Mouse (Mus musculus): ENCODE results near the gene Olfr353. TPM values are rescaled to one million over a fixed set of nuclear protein-coding genes. Genes with fewer than 3 reads are reported as not detected.

Gene Olfr353
- not detected in 2 replicates for polyA plus RNA-seq (2015; fragmentation: Nextera tagmentation; extraction: Ambion mirVana)

DNA sequence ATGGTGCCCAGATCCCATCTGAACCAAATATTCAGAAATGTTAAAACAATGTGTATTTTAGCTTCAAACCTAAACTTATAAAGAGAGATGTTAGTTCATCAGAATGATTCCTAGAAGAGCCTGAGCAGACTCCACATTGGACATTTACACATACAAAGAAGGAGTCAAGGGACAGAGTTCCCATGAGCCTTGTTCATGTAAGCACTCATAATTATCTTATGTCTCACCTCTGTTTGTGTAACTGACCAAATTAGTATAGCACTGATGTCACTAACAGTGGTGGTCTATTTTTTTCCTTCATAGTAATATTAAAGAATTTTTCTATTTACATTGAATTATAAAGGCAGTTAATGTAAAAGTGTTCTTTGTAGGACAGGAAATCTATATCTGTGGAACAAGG, at the start of gene Olfr353:
TSS of gene Olfr353 (minus strand) at position 101 of the 400 bp plus-strand sequence.
- H3K36me3 ChIP-seq = no peaks in the 10 kb centered on the region
- H3K4me3 ChIP-seq = no peak within 1 kb of the TSS
- no peak within 1 kb of the TSS for H3K9ac ChIP-seq
- ATAC-seq (ENCODE audit: insufficient number of reproducible peaks, insufficient read depth, low FRiP score, low TSS enrichment, low read depth) = no peak
- H3K9me3 ChIP-seq = peaks cover 12% of the 10 kb centered on the region
- no peaks in the 10 kb centered on the region for H3K4me1 ChIP-seq
- no peak within 1 kb of the TSS for H3K27ac ChIP-seq
- no peaks in the 10 kb centered on the region for H3K27me3 ChIP-seq
- no peak within 1 kb of the TSS for H3K4me2 ChIP-seq

GRCm38 (mm10) chr2:36936821-36937220, 44.1 kb upstream of the Olfr353 start, which contains the start of gene Olfr356:
Gene Olfr356 (plus strand): TSS chr2:36937121.
- H3K27ac ChIP-seq = no peak within 1 kb of the TSS
- no peaks in the 10 kb centered on the region for H3K36me3 ChIP-seq
- no peaks in the 10 kb centered on the region for H3K27me3 ChIP-seq
- no peak within 1 kb of the TSS for H3K4me2 ChIP-seq
- no peak within 1 kb of the TSS for H3K4me3 ChIP-seq
- H3K9ac ChIP-seq = no peak within 1 kb of the TSS
- ATAC-seq (ENCODE audit: insufficient number of reproducible peaks, insufficient read depth, low FRiP score, low TSS enrichment, low read depth) = no peak
- WGBS = 79% methylated on average over 2 of the region's 2 CpGs
- H3K4me1 ChIP-seq = no peaks in the 10 kb centered on the region
- H3K9me3 ChIP-seq = peaks cover 13% of the 10 kb centered on the region; the same call in 1 of the 2 replicates

DNA sequence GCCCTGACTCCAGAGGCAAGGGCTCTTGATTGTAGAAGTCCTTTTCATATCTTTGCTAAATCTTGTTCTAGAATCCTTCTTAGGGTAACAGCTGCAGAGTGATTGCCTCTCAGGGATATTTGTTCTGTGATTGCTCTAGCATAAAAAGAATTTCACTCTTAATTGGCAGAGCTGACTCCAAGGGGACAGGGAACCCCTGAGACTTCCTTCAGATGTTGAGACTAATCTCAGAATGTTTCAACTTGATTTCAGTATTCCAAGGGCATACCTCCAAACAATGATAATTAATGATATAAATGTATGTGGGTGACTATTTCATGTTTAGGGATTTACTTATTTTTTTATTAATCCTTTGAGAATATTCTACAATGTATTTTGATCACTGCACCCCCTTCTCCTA, 36.1 kb upstream of the Olfr353 start, which contains the start of gene Olfr355:
TSS of gene Olfr355 (minus strand) at position 101 of the 400 bp plus-strand sequence.
- no peaks in the 10 kb centered on the region for H3K27me3 ChIP-seq

DNA sequence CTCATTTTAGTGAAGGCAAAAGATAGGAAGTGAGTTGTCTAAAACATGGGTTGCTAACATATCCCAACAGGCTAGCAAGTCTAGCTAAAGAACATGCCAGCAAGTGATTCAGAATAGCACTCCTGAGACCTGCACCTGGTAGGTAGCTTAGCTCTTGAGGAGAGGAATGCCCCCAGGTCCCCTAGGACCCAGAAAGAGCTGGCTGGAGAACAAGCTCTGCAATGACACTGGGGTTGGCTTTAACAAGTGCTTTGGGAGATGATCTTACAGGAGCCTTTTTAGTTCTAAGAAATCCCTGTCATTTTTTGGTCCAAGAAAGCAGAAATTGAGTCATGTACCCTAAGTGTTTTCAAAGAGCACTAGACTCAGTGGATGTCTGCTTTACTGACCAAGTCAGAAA, 12.6 kb upstream of the Olfr353 start, which contains the start of gene Olfr354:
TSS of gene Olfr354 (plus strand) at position 301 of the 400 bp plus-strand sequence.
- H3K36me3 ChIP-seq = no peaks in the 10 kb centered on the region
- ATAC-seq (ENCODE audit: insufficient number of reproducible peaks, insufficient read depth, low FRiP score, low TSS enrichment, low read depth) = no peak
- H3K4me1 ChIP-seq = no peaks in the 10 kb centered on the region

More for the DNA sequence above, 36.1 kb upstream of the Olfr353 start, which contains the start of gene Olfr355:
- H3K4me3 ChIP-seq = no peak within 1 kb of the TSS
- no peak within 1 kb of the TSS for H3K27ac ChIP-seq
- H3K4me1 ChIP-seq = no peaks in the 10 kb centered on the region
- ATAC-seq (ENCODE audit: insufficient number of reproducible peaks, insufficient read depth, low FRiP score, low TSS enrichment, low read depth) = no peak
- H3K9ac ChIP-seq = no peak within 1 kb of the TSS
- H3K4me2 ChIP-seq = no peak within 1 kb of the TSS
- no peaks in the 10 kb centered on the region for H3K36me3 ChIP-seq
- peaks cover 14% of the 10 kb centered on the region; the same call in 1 of the 2 replicates for H3K9me3 ChIP-seq

GRCm38 (mm10) chr2:36897114-36897513, 4.4 kb upstream of the Olfr353 start:
- Histone ChIP-seq H3K9ac (no peak overlapping the region), H3K4me3 (no peak overlapping the region)
- ATAC-seq (ENCODE audit: insufficient number of reproducible peaks, insufficient read depth, low FRiP score, low TSS enrichment, low read depth) = no peak

More for the DNA sequence above, 12.6 kb upstream of the Olfr353 start, which contains the start of gene Olfr354:
- H3K4me2 ChIP-seq = no peak within 1 kb of the TSS
- H3K27me3 ChIP-seq = no peaks in the 10 kb centered on the region
- no peak within 1 kb of the TSS for H3K27ac ChIP-seq
- H3K9ac ChIP-seq = no peak within 1 kb of the TSS
- no peak within 1 kb of the TSS for H3K4me3 ChIP-seq
- 0 out of 2 replicates have a peak, but pooled peaks cover 9% of the 10 kb centered on the region for H3K9me3 ChIP-seq

GRCm38 (mm10) chr2:36868160-36868559, 24.6 kb downstream of the Olfr353 start, which contains the start of gene Olfr352:
Gene Olfr352 (plus strand): TSS chr2:36868460.
- H3K9ac ChIP-seq = no peak within 1 kb of the TSS
- H3K36me3 ChIP-seq = no peaks in the 10 kb centered on the region
- H3K4me1 ChIP-seq = no peaks in the 10 kb centered on the region
- no peak within 1 kb of the TSS for H3K27ac ChIP-seq
- H3K4me3 ChIP-seq = no peak within 1 kb of the TSS
- H3K9me3 ChIP-seq = peaks cover 13% of the 10 kb centered on the region; the same call in 1 of the 2 replicates
- H3K4me2 ChIP-seq = no peak within 1 kb of the TSS
- H3K27me3 ChIP-seq = no peaks in the 10 kb centered on the region
- no peak for ATAC-seq (ENCODE audit: insufficient number of reproducible peaks, insufficient read depth, low FRiP score, low TSS enrichment, low read depth)
- 75% methylated on average over 1 of the region's 1 CpGs for WGBS

More at GRCm38 (mm10) chr2:36897114-36897513, 4.4 kb upstream of the Olfr353 start:
- Histone ChIP-seq H3K4me2 (no peak overlapping the region), H3K36me3 (no peaks in the 10 kb centered on the region), H3K27ac (no peak overlapping the region), H3K9me3 (peaks cover 20% of the 10 kb centered on the region; the same call in 1 of the 2 replicates), H3K4me1 (no peaks in the 10 kb centered on the region), H3K27me3 (no peaks in the 10 kb centered on the region)

- 79% methylated on average over 1 of the region's 1 CpGs for WGBS
- Histone ChIP-seq H3K27me3 (no peaks in the 10 kb centered on the region), H3K36me3 (no peaks in the 10 kb centered on the region), H3K4me3 (no peak within 1 kb of the TSS), H3K9ac (no peak within 1 kb of the TSS), H3K27ac (no peak within 1 kb of the TSS), H3K4me2 (no peak within 1 kb of the TSS), H3K9me3 (peaks cover 19% of the 10 kb centered on the region; the same call in 1 of the 2 replicates), H3K4me1 (no peaks in the 10 kb centered on the region)
- no peak for ATAC-seq (ENCODE audit: insufficient number of reproducible peaks, insufficient read depth, low FRiP score, low TSS enrichment, low read depth)
Measured at GRCm38 (mm10) chr2:36862560-36862959, 30.2 kb downstream of the Olfr353 start, which contains the start of gene Olfr351. Gene Olfr351 (minus strand): TSS chr2:36862660.

GRCm38 (mm10) chr2:36846010-36846409, 46.7 kb downstream of the Olfr353 start, which contains the start of gene Olfr350:
Gene Olfr350 (plus strand): TSS chr2:36846310.
- H3K4me3 ChIP-seq = no peak within 1 kb of the TSS
- H3K36me3 ChIP-seq = no peaks in the 10 kb centered on the region
- no peak within 1 kb of the TSS for H3K27ac ChIP-seq
- no peaks in the 10 kb centered on the region for H3K27me3 ChIP-seq
- H3K4me1 ChIP-seq = no peaks in the 10 kb centered on the region
- no peak for ATAC-seq (ENCODE audit: insufficient number of reproducible peaks, insufficient read depth, low FRiP score, low TSS enrichment, low read depth)
- 0 out of 2 replicates have a peak, but pooled peaks cover 3% of the 10 kb centered on the region for H3K9me3 ChIP-seq
- H3K9ac ChIP-seq = no peak within 1 kb of the TSS
- 85% methylated on average over 1 of the region's 1 CpGs for WGBS
- H3K4me2 ChIP-seq = no peak within 1 kb of the TSS

Other genes starting within 250 kb of the Olfr353 start
- not detected in 2 replicates for gene Olfr346, start 207.1 kb downstream of the Olfr353 start, polyA plus RNA-seq (2015; fragmentation: Nextera tagmentation; extraction: Ambion mirVana)
- not detected in 2 replicates for gene Olfr347, start 161.0 kb downstream of the Olfr353 start, polyA plus RNA-seq (2015; fragmentation: Nextera tagmentation; extraction: Ambion mirVana)
- not detected in 2 replicates for gene Olfr348, start 108.7 kb downstream of the Olfr353 start, polyA plus RNA-seq (2015; fragmentation: Nextera tagmentation; extraction: Ambion mirVana)
- gene Olfr50, start 102.4 kb downstream of the Olfr353 start, polyA plus RNA-seq (2015; fragmentation: Nextera tagmentation; extraction: Ambion mirVana) = not detected in 2 replicates
- gene Olfr3, start 75.9 kb downstream of the Olfr353 start, polyA plus RNA-seq (2015; fragmentation: Nextera tagmentation; extraction: Ambion mirVana) = not detected in 2 replicates
- gene Olfr350, start 46.6 kb downstream of the Olfr353 start, polyA plus RNA-seq (2015; fragmentation: Nextera tagmentation; extraction: Ambion mirVana) = not detected in 2 replicates
- gene Olfr351, start 30.3 kb downstream of the Olfr353 start, polyA plus RNA-seq (2015; fragmentation: Nextera tagmentation; extraction: Ambion mirVana) = not detected in 2 replicates
- gene Olfr352, start 24.5 kb downstream of the Olfr353 start, polyA plus RNA-seq (2015; fragmentation: Nextera tagmentation; extraction: Ambion mirVana) = not detected in 2 replicates
- gene Olfr354, start 12.7 kb upstream of the Olfr353 start, polyA plus RNA-seq (2015; fragmentation: Nextera tagmentation; extraction: Ambion mirVana) = not detected in 2 replicates
- not detected in 2 replicates for gene Olfr355, start 36.0 kb upstream of the Olfr353 start, polyA plus RNA-seq (2015; fragmentation: Nextera tagmentation; extraction: Ambion mirVana)
- not detected in 2 replicates for gene Olfr356, start 44.2 kb upstream of the Olfr353 start, polyA plus RNA-seq (2015; fragmentation: Nextera tagmentation; extraction: Ambion mirVana)
- not detected in 2 replicates for gene Olfr357, start 100.9 kb upstream of the Olfr353 start, polyA plus RNA-seq (2015; fragmentation: Nextera tagmentation; extraction: Ambion mirVana)
- gene Olfr358, start 116.4 kb upstream of the Olfr353 start, polyA plus RNA-seq (2015; fragmentation: Nextera tagmentation; extraction: Ambion mirVana) = not detected in 2 replicates
- not detected in 2 replicates for gene Olfr360, start 172.8 kb upstream of the Olfr353 start, polyA plus RNA-seq (2015; fragmentation: Nextera tagmentation; extraction: Ambion mirVana)
- not detected in 2 replicates for gene Olfr361, start 196.4 kb upstream of the Olfr353 start, polyA plus RNA-seq (2015; fragmentation: Nextera tagmentation; extraction: Ambion mirVana)
- not detected in 2 replicates for gene Olfr362, start 225.0 kb upstream of the Olfr353 start, polyA plus RNA-seq (2015; fragmentation: Nextera tagmentation; extraction: Ambion mirVana)
- 0.10 TPM in 1 of 2 replicates, not detected in the other for gene Olfr364-ps1, start 246.4 kb upstream of the Olfr353 start, polyA plus RNA-seq (2015; fragmentation: Nextera tagmentation; extraction: Ambion mirVana)